1 mouse cellular context compared by ENCODE assay signal in genomic region chr7:34122987-34123720, GRCm38 (mm10).
TF ChIP-seq lines count a peak whose summit lies in the region.

No protein-coding gene starts in this region.

TF ChIP-seq in MEL, 35 proteins besides CTCF, POLR2A, EP300 and RAD21 (continued from another document):
- TF ChIP-seq BHLHE40 (IDR thresholded peaks at IDR 0.05; ENCODE audit: borderline replicate concordance, low read depth, low read length) (no peak), SIN3A (IDR thresholded peaks at IDR 0.05; ENCODE audit: low read length) (no peak), MYC (IDR thresholded peaks at IDR 0.05; ENCODE audit: low read depth, low read length) (no peak)
